Mouse (Mus musculus) forebrain, postnatal 0 days (tissue): ENCODE measurements around the gene Olfr1134. TPM values are rescaled to one million over a fixed set of nuclear protein-coding genes. Genes with fewer than 3 reads are reported as not detected.
"Not testable (repeated sequence)": the region's sequence is repeated elsewhere in the genome, so short reads cannot be mapped to it uniquely, and the experiment has no call there.

Experiments used
- ATAC-seq: fragments of 200-750 bp; cut with Nextera tagmentation; 2 replicates; pipeline ENCODE4 v1.8.0; 2017; ENCODE audit warnings: mild to moderate bottlenecking, moderate library complexity
- DNase-seq: peaks from one replicate; pipeline ENCODE4 v3.0.0-alpha.2; 2015
- H3K27ac ChIP-seq: fragments of 300-500 bp; sonication (generic); 2 replicates; pipeline ENCODE4 v1.5.1; 2014; ENCODE audit warnings: low read depth, mild to moderate bottlenecking, antibody characterized with exemption, low read length, moderate library complexity, mixed read lengths
- H3K27me3 ChIP-seq: fragments of 300-500 bp; sonication (generic); 2 replicates; pipeline ENCODE4 v1.6.1; 2014; ENCODE audit warnings: mild to moderate bottlenecking, low read length, mixed read lengths; ENCODE audit not compliant: insufficient read depth
- H3K36me3 ChIP-seq: fragments of 300-500 bp; sonication (generic); 2 replicates; pipeline ENCODE4 v1.6.1; 2014; ENCODE audit warnings: mild to moderate bottlenecking, moderate library complexity; ENCODE audit not compliant: insufficient read depth
- H3K4me1 ChIP-seq: fragments of 300-500 bp; sonication (generic); 2 replicates; pipeline ENCODE4 v1.6.1; 2014; ENCODE audit warnings: antibody characterized with exemption; ENCODE audit not compliant: insufficient read depth
- H3K4me2 ChIP-seq: fragments of 300-500 bp; sonication (generic); 2 replicates; pipeline ENCODE4 v1.6.1; 2014; ENCODE audit warnings: low read depth, mild to moderate bottlenecking, moderate library complexity
- H3K4me3 ChIP-seq: fragments of 300-500 bp; sonication (generic); 2 replicates; pipeline ENCODE4 v1.5.1; 2014; ENCODE audit warnings: low read depth, low read length, mixed read lengths
- H3K9ac ChIP-seq: fragments of 300-500 bp; sonication (generic); 2 replicates; pipeline ENCODE4 v1.6.1; 2014; ENCODE audit warnings: mild to moderate bottlenecking
- H3K9me3 ChIP-seq: fragments of 300-500 bp; sonication (generic); 2 replicates; pipeline ENCODE4 v1.6.1; 2016; ENCODE audit warnings: low read length
- CTCF ChIP-seq: sonication (generic); IDR thresholded peaks from 2 replicates; pipeline ENCODE4 v1.5.1; 2016; ENCODE audit warnings: antibody characterized with exemption, control low read depth, low read depth
- WGBS: fragments of 180-500 bp; shearing (Covaris S2); extraction: QIAGEN DNeasy Blood & Tissue Kit; methylation state at CpG from one replicate; pipeline ENCODE4 v1.1.7; 2014; 5-methylcytosine and 5-hydroxymethylcytosine counted together
- polyA plus RNA-seq: library from polyadenylated mRNA; unstranded; fragments of >200 nt; fragmentation: Nextera tagmentation; extraction: Ambion mirVana; gene quantifications from 2 replicates; pipeline ENCODE4 v1.2.1, GENCODE M21; 2015
- total RNA-seq: library from RNA; depleted of rRNA; stranded (reverse); fragments of >200 nt; gene quantifications from 2 replicates; pipeline ENCODE4 v1.2.3, GENCODE M21; 2014; rRNA removed

Gene Olfr1134
- not detected in 2 replicates for total RNA-seq
- polyA plus RNA-seq: not detected in 2 replicates

DNA sequence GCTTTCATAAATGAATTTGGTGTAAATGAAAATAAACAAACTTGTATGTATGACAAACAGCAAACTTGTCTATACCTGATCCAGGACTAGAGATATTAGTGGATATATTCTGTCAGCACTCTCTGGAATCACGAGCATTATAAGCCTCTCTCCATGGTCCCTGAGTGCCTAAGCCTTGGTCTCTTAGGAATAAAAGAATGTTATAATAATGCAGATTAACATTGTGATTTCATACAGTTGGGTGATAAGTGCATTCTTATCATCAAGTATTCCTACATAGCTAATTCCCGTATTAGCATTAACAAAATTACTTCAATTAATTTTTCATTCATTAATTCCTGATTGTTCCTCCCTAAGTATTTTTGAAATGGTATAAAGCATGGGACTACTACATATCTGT, at the start of gene Olfr1134:
TSS of gene Olfr1134 (minus strand) at position 101 of the 400 bp plus-strand sequence.
- Histone ChIP-seq H3K27me3 (no peaks in the 10 kb centered on the region), H3K27ac (no peak within 1 kb of the TSS), H3K4me3 (no peak within 1 kb of the TSS), H3K9ac (no peak within 1 kb of the TSS), H3K36me3 (no peaks in the 10 kb centered on the region), H3K4me1 (no peaks in the 10 kb centered on the region), H3K9me3 (no peaks in the 10 kb centered on the region), H3K4me2 (no peak within 1 kb of the TSS)
- ATAC-seq: no peak
- 80% methylated on average over 2 of the region's 2 CpGs for WGBS
- DNase-seq: no peak
- TF ChIP-seq CTCF: no peak

- Histone ChIP-seq H3K36me3 (no peaks in the 10 kb centered on the region), H3K4me3 (no peak within 1 kb of the TSS)
- ATAC-seq: no peak
Measured at GRCm38 (mm10) chr2:87693847-87694246, 35.6 kb upstream of the Olfr1134 start, which contains the start of gene Olfr1136. Gene Olfr1136, minus strand, starts transcription at chr2:87693947.

GRCm38 (mm10) chr2:87673564-87673963, 15.3 kb upstream of the Olfr1134 start, which contains the start of gene Olfr1135:
Gene Olfr1135, minus strand, starts transcription at chr2:87673664.
- no peak within 1 kb of the TSS for H3K4me3 ChIP-seq
- ATAC-seq: no peak

More at GRCm38 (mm10) chr2:87693847-87694246, 35.6 kb upstream of the Olfr1134 start, which contains the start of gene Olfr1136:
- no peak for TF ChIP-seq CTCF
- Histone ChIP-seq H3K4me1 (no peaks in the 10 kb centered on the region), H3K27me3 (no peaks in the 10 kb centered on the region), H3K9me3 (no peaks in the 10 kb centered on the region), H3K4me2 (no peak within 1 kb of the TSS), H3K9ac (no peak within 1 kb of the TSS), H3K27ac (no peak within 1 kb of the TSS)
- DNase-seq: no peak

DNA sequence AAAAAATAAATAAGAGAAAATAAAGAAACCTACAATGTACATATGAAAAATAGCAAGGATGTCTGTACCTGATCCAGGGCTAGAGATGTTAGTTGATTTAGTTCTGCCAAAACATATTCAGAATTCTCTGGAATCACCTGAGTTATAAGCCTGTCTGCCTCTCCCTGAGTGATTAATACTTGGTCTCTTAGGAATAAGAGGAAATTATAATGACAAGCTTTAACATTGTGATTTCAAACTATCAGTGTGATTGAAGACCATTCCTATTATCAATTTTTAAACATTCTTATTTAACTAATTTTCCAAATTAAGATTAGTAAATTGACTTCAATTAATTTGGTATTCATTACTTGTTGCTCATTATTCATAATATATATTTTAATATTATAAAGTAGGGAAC, 11.0 kb downstream of the Olfr1134 start, which contains the start of gene Olfr1133:
TSS of gene Olfr1133 (minus strand) at position 101 of the 400 bp plus-strand sequence.
- no peak for TF ChIP-seq CTCF
- ATAC-seq: no peak

More at GRCm38 (mm10) chr2:87673564-87673963, 15.3 kb upstream of the Olfr1134 start, which contains the start of gene Olfr1135:
- no peak within 1 kb of the TSS for H3K27ac ChIP-seq
- no peak for DNase-seq
- H3K27me3 ChIP-seq: no peaks in the 10 kb centered on the region
- H3K4me2 ChIP-seq: no peak within 1 kb of the TSS
- no peaks in the 10 kb centered on the region for H3K36me3 ChIP-seq
- WGBS: 17% methylated on average over 1 of the region's 1 CpGs
- TF ChIP-seq CTCF: no peak
- no peaks in the 10 kb centered on the region for H3K9me3 ChIP-seq
- no peak within 1 kb of the TSS for H3K9ac ChIP-seq
- H3K4me1 ChIP-seq: no peaks in the 10 kb centered on the region

DNA sequence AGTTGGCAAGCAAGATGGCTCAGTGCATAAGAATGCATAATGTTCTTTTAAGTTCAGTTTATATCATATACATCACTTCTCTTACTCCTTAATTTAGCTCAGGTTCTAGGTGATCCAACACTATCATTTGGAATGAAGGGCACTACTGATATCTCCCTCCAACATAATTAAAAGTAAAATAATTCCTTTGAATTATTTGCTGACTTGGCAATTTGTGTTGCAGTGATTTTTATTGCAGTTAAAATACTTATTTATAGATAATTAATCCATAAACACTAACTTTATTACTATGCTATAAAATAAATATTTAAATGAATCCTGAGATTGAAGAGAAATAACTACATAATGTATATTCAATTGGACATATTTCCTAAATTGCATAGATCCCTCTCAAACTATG, 15.8 kb downstream of the Olfr1134 start:
- no peak for TF ChIP-seq CTCF
- no peak overlapping the region for H3K9ac ChIP-seq

More for the DNA sequence above, 11.0 kb downstream of the Olfr1134 start, which contains the start of gene Olfr1133:
- H3K4me3 ChIP-seq: no peak within 1 kb of the TSS
- H3K4me2 ChIP-seq: no peak within 1 kb of the TSS
- no peaks in the 10 kb centered on the region for H3K27me3 ChIP-seq
- no peaks in the 10 kb centered on the region for H3K4me1 ChIP-seq
- H3K9me3 ChIP-seq: no peaks in the 10 kb centered on the region
- no peak for DNase-seq
- H3K36me3 ChIP-seq: no peaks in the 10 kb centered on the region
- no peak within 1 kb of the TSS for H3K9ac ChIP-seq
- no peak within 1 kb of the TSS for H3K27ac ChIP-seq

DNA sequence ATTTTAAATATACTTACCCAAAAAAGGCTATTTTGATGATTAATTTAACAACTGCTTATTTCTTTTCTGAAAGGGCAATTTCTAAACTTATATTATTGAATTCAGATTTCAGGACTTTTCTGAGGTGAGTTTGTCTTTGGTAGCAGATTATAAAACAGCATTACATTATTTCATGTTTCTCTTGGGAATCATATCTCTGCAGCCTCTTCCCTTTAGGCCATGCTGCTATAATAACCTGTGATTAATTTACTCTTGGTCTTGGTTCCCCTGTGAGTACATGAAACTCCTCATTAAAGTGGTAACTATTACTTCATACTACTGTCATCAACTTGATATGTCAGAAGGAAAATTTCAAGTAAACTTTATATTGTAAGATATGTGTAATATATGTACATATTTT, 20.8 kb downstream of the Olfr1134 start, which contains the start of gene Olfr1132:
TSS of gene Olfr1132 (minus strand) at position 101 of the 400 bp plus-strand sequence.
- DNase-seq (no peak), ATAC-seq (no peak)
- H3K27ac ChIP-seq: no peak within 1 kb of the TSS
- H3K9ac ChIP-seq: no peak within 1 kb of the TSS
- no peaks in the 10 kb centered on the region for H3K27me3 ChIP-seq
- no peaks in the 10 kb centered on the region for H3K9me3 ChIP-seq
- H3K4me3 ChIP-seq: no peak within 1 kb of the TSS
- no peak within 1 kb of the TSS for H3K4me2 ChIP-seq
- TF ChIP-seq CTCF: no peak
- no peaks in the 10 kb centered on the region for H3K4me1 ChIP-seq
- H3K36me3 ChIP-seq: no peaks in the 10 kb centered on the region

More for the DNA sequence above, 15.8 kb downstream of the Olfr1134 start:
- H3K4me1 ChIP-seq: no peaks in the 10 kb centered on the region
- no peaks in the 10 kb centered on the region for H3K36me3 ChIP-seq
- no peak overlapping the region for H3K27ac ChIP-seq
- no peak for DNase-seq
- ATAC-seq: no peak
- H3K4me3 ChIP-seq: no peak overlapping the region
- no peak overlapping the region for H3K4me2 ChIP-seq
- no peaks in the 10 kb centered on the region for H3K27me3 ChIP-seq
- H3K9me3 ChIP-seq: no peaks in the 10 kb centered on the region

DNA sequence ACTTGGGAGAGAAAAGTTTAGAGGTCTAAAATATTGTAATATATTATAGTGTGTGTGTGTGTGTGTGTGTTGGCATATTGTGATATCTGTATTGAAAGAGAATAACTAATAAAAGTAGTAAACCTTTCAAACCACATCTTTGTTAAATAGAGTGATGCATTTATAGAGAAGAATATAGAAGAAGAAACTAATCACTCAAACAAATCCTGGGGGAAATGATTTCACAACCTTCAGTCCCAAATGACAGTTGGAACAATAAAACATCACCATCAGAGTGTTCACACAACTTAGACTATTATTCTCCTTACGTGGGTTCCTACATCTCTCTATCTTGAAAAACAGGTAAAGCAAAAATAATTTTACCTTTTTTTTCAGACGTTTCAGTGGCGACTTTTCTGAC, 31.5 kb downstream of the Olfr1134 start, which contains the start of gene Olfr1131:
TSS of gene Olfr1131 (plus strand) at position 301 of the 400 bp plus-strand sequence.
- DNase-seq: no peak
- WGBS: 68% methylated on average over 3 of the region's 3 CpGs
- Histone ChIP-seq H3K4me1 (no peaks in the 10 kb centered on the region), H3K36me3 (no peaks in the 10 kb centered on the region), H3K9ac (no peak within 1 kb of the TSS), H3K4me2 (no peak within 1 kb of the TSS), H3K27me3 (no peaks in the 10 kb centered on the region), H3K4me3 (no peak within 1 kb of the TSS), H3K9me3 (no peaks in the 10 kb centered on the region), H3K27ac (no peak within 1 kb of the TSS)
- no peak for ATAC-seq
- no peak for TF ChIP-seq CTCF

DNA sequence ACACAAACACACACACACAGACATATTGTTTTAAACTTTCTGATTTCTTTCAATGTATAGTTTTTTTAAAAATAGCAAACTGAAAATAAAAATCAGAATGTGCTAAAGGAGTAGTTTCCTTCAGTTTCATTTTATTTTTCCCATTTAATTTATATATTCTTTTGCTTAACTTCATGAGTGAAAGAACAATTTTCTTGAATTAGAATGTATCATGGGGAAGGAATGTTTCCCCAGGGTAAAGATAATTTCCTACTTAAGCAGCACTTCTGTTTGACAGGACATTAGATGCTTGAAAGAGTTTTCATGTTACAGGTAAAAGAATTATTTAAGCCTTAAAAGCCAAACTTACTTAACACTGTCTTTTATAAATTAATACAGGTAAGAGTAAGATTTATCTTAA, 52.3 kb downstream of the Olfr1134 start, which contains the start of gene Olfr1130:
TSS of gene Olfr1130 (plus strand) at position 301 of the 400 bp plus-strand sequence.
- H3K4me1 ChIP-seq, H3K27ac ChIP-seq, DNase-seq, H3K27me3 ChIP-seq, H3K9ac ChIP-seq, H3K4me2 ChIP-seq, H3K4me3 ChIP-seq, H3K9me3 ChIP-seq, H3K36me3 ChIP-seq, ATAC-seq: not testable (repeated sequence)
